Comparison of ENCODE assay signal across 8 mouse cellular contexts in the genomic region with DNA sequence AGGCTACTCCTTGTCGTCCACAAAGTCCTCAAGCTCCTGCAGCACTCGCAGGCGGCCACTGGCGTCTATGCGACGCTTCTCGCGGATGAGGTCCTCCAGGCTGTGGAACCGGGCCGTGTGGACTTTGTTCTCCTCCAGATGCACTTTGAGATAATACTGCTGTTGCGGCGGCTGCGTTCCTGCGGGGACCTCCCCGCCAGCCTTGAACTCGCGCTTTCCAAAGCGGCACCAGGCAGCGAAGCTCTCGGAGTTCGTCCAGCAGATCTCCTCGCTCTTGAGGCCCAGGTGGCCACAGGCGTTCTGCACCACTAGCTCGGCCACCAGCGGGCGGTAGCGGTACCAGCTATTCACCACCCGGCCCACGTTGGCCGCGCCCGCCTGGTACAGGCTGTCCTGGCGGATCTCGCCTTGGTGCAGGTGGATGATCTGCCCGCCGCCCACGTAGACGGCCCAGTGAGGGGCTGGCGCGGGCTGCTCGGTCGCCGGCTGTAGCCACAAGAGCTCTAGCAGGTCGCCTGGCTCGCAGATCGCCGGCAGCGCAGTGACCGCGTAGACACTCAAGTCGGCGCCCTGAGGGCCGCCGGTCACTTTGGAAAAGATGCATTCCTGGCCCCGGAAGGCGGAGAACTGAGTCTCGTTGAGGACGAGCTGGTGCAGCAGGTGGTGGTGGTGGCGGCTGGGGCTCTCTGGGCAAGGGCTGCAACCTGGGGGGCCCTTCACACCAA. TPM values are rescaled to one million over a fixed set of nuclear protein-coding genes. Genes with fewer than 3 reads are reported as not detected.
DNase-seq lines count a peak whose midpoint lies in the region; ATAC-seq and TF ChIP-seq lines count a peak whose summit lies in the region.

No protein-coding gene starts in this region.

- no peaks in the 10 kb centered on the region for H3K36me3 ChIP-seq in embryonic facial prominence, embryonic 11.5 days (replicated peaks; ENCODE audit: control insufficient read depth, insufficient read depth, low read depth, low read length)
- no peaks in the 10 kb centered on the region for H3K36me3 ChIP-seq in heart, adult 2 months (ENCODE audit: control insufficient read depth, insufficient read depth, low read length)
- H3K36me3 ChIP-seq in kidney, adult 2 months (ENCODE audit: control insufficient read depth, insufficient read depth, low read length) = no peaks in the 10 kb centered on the region
- H3K36me3 ChIP-seq in limb, embryonic 10.5 days = no peaks in the 10 kb centered on the region
- H3K36me3 ChIP-seq in midbrain, embryonic 12.5 days = no peaks in the 10 kb centered on the region
- H3K36me3 ChIP-seq in stomach, postnatal 0 days (ENCODE audit: control insufficient read depth, insufficient read depth, low read length) = no peaks in the 10 kb centered on the region

- TF ChIP-seq CTCF in bone marrow macrophage, adult 2 months (IDR thresholded peaks at IDR 0.05; ENCODE audit: low read depth, low read length) = no peak
- TF ChIP-seq CTCF in heart, adult 2 months (IDR thresholded peaks at IDR 0.05) = peak; percentile 77
- TF ChIP-seq CTCF in kidney, adult 2 months (conservative IDR thresholded peaks at IDR 0.05; ENCODE audit: insufficient read depth, insufficient read length, low read depth, low read length) = peak; percentile 56
- peak; percentile 82 for TF ChIP-seq CTCF in stomach, postnatal 0 days (IDR thresholded peaks at IDR 0.05; ENCODE audit: low read depth)

- H3K27me3 ChIP-seq in embryonic facial prominence, embryonic 11.5 days (ENCODE audit: control insufficient read depth, insufficient read depth, low read length) = peaks cover 27% of the 10 kb centered on the region
- H3K27me3 ChIP-seq in heart, adult 2 months (ENCODE audit: control insufficient read depth, insufficient read depth, low read length) = peaks cover 2% of the 10 kb centered on the region; the same call in 1 of the 2 replicates
- no peaks in the 10 kb centered on the region for H3K27me3 ChIP-seq in kidney, adult 2 months (replicated peaks; ENCODE audit: control insufficient read depth, insufficient read depth, low read length)
- H3K27me3 ChIP-seq in limb, embryonic 10.5 days (ENCODE audit: low read depth, poor library complexity, severe bottlenecking) = peaks cover 56% of the 10 kb centered on the region
- H3K27me3 ChIP-seq in midbrain, embryonic 12.5 days = peaks cover 36% of the 10 kb centered on the region
- no peaks in the 10 kb centered on the region for H3K27me3 ChIP-seq in stomach, postnatal 0 days (ENCODE audit: control insufficient read depth, insufficient read depth, low read length)

- 0% methylated on average over 58 of the region's 59 CpGs for WGBS in embryonic facial prominence, embryonic 11.5 days
- WGBS in heart, adult 2 months = 2% methylated on average over 59 of the region's 59 CpGs
- WGBS in kidney, adult 2 months = 1% methylated on average over 59 of the region's 59 CpGs
- WGBS in limb, embryonic 10.5 days = under 1% methylated on average over 59 of the region's 59 CpGs
- under 1% methylated on average over 59 of the region's 59 CpGs for WGBS in midbrain, embryonic 12.5 days
- 1% methylated on average over 56 of the region's 59 CpGs for WGBS in stomach, postnatal 0 days

- H3K4me2 ChIP-seq in embryonic facial prominence, embryonic 11.5 days (ENCODE audit: low read depth, low read length) = peak overlapping the region; percentile 81
- peak overlapping the region; percentile 81 for H3K4me2 ChIP-seq in midbrain, embryonic 12.5 days (replicated peaks)
- H3K4me2 ChIP-seq in stomach, postnatal 0 days (replicated peaks; ENCODE audit: low read depth) = peak overlapping the region; percentile 85

- no peaks in the 10 kb centered on the region for H3K79me2 ChIP-seq in heart, adult 2 months (replicated peaks; ENCODE audit: control insufficient read depth, insufficient read depth, low read length)

- H3K9me3 ChIP-seq in embryonic facial prominence, embryonic 11.5 days (replicated peaks; ENCODE audit: control insufficient read depth, low read length) = no peaks in the 10 kb centered on the region
- H3K9me3 ChIP-seq in limb, embryonic 10.5 days (replicated peaks) = no peaks in the 10 kb centered on the region
- no peaks in the 10 kb centered on the region for H3K9me3 ChIP-seq in midbrain, embryonic 12.5 days
- no peaks in the 10 kb centered on the region for H3K9me3 ChIP-seq in stomach, postnatal 0 days (ENCODE audit: control insufficient read depth, low read length)

- no peak overlapping the region for H3K27ac ChIP-seq in bone marrow macrophage, adult 2 months (ENCODE audit: insufficient read depth, low read depth, low read length)
- no peak overlapping the region for H3K27ac ChIP-seq in embryonic facial prominence, embryonic 11.5 days (replicated peaks; ENCODE audit: low read depth, low read length)
- no peak overlapping the region for H3K27ac ChIP-seq in heart, adult 2 months
- no peak overlapping the region for H3K27ac ChIP-seq in kidney, adult 2 months (ENCODE audit: insufficient read depth, low read depth, low read length)
- no peak overlapping the region for H3K27ac ChIP-seq in limb, embryonic 10.5 days
- no peak overlapping the region; the same call in 1 of the 2 replicates for H3K27ac ChIP-seq in midbrain, embryonic 12.5 days (replicated peaks)
- no peak overlapping the region for H3K27ac ChIP-seq in stomach, postnatal 0 days (replicated peaks)

- H3K4me1 ChIP-seq in bone marrow macrophage, adult 2 months (ENCODE audit: control insufficient read depth, insufficient read depth, low read length) = peaks cover 2% of the 10 kb centered on the region; the same call in 1 of the 2 replicates
- peaks cover 2% of the 10 kb centered on the region; the same call in 1 of the 2 replicates for H3K4me1 ChIP-seq in embryonic facial prominence, embryonic 11.5 days (ENCODE audit: control insufficient read depth, insufficient read depth, low read length)
- H3K4me1 ChIP-seq in heart, adult 2 months (ENCODE audit: control insufficient read depth, insufficient read depth, low read length) = no peaks in the 10 kb centered on the region
- peaks cover 3% of the 10 kb centered on the region; the same call in 1 of the 2 replicates for H3K4me1 ChIP-seq in kidney, adult 2 months (ENCODE audit: control insufficient read depth, insufficient read depth, low read length)
- H3K4me1 ChIP-seq in limb, embryonic 10.5 days = peaks cover 26% of the 10 kb centered on the region
- H3K4me1 ChIP-seq in midbrain, embryonic 12.5 days = peaks cover 26% of the 10 kb centered on the region
- H3K4me1 ChIP-seq in stomach, postnatal 0 days (replicated peaks; ENCODE audit: control insufficient read depth, insufficient read depth) = no peaks in the 10 kb centered on the region; the same call in 1 of the 2 replicates

- intact Hi-C loops in heart, adult 2 months (cut with DNase I) = loop anchor here (1.0 kb wide), 1 partner anchor 166 kb away; no protein-coding TSS in a partner anchor

- peak overlapping the region; percentile 37 for H3K9ac ChIP-seq in embryonic facial prominence, embryonic 11.5 days (replicated peaks; ENCODE audit: low read length)
- peak overlapping the region; percentile 38 for H3K9ac ChIP-seq in heart, adult 2 months (ENCODE audit: low read depth, low read length)
- peak overlapping the region; percentile 66 for H3K9ac ChIP-seq in midbrain, embryonic 12.5 days (replicated peaks)
- peak overlapping the region; percentile 63 for H3K9ac ChIP-seq in stomach, postnatal 0 days (ENCODE audit: low read length)

- TF ChIP-seq EP300 in heart, adult 2 months (IDR thresholded peaks at IDR 0.05; ENCODE audit: insufficient read depth, low read depth, low read length) = no peak
- TF ChIP-seq EP300 in stomach, postnatal 0 days (optimal IDR thresholded peaks at IDR 0.05) = no peak

- peak; percentile 69 for DNase-seq in embryonic facial prominence, embryonic 11.5 days (ENCODE audit: low spot score)
- peak; percentile 71 to 76 for DNase-seq in heart, adult 2 months
- DNase-seq in kidney, adult 2 months = peak; percentile 84
- DNase-seq in limb, embryonic 10.5 days (ENCODE audit: low spot score) = peak; percentile 80
- peak; percentile 89 for DNase-seq in stomach, postnatal 0 days (ENCODE audit: low spot score)
- DNase-seq in natural killer cell, adult 2 months (ENCODE audit: low spot score in 2 of 2) = no peak

- no peak; the same call in 1 of the 2 replicates for ATAC-seq in embryonic facial prominence, embryonic 11.5 days (replicated peaks; ENCODE audit: insufficient number of reproducible peaks, low FRiP score, low TSS enrichment, low read depth)
- peak; percentile 36 for ATAC-seq in midbrain, embryonic 12.5 days (ENCODE audit: low FRiP score, low read depth)
- ATAC-seq in stomach, postnatal 0 days (ENCODE audit: low FRiP score, low TSS enrichment) = peak; percentile 75

- no peak for TF ChIP-seq POLR2A in bone marrow macrophage, adult 2 months (IDR thresholded peaks at IDR 0.05; ENCODE audit: borderline replicate concordance, low read depth, low read length)
- TF ChIP-seq POLR2A in heart, adult 2 months (IDR thresholded peaks at IDR 0.05; ENCODE audit: insufficient read depth, low read depth, low read length) = no peak
- TF ChIP-seq POLR2A in kidney, adult 2 months (IDR thresholded peaks at IDR 0.05; ENCODE audit: low read depth, low read length) = no peak

- H3K4me3 ChIP-seq in bone marrow macrophage, adult 2 months (ENCODE audit: insufficient read depth, low read length) = peak overlapping the region; percentile 27; the same call in 1 of the 2 replicates
- H3K4me3 ChIP-seq in embryonic facial prominence, embryonic 11.5 days (ENCODE audit: low read depth, low read length) = peak overlapping the region; percentile 52
- peak overlapping the region; percentile 34 for H3K4me3 ChIP-seq in heart, adult 2 months
- peak overlapping the region; percentile 83 for H3K4me3 ChIP-seq in kidney, adult 2 months (ENCODE audit: insufficient read depth, low read depth, low read length)
- H3K4me3 ChIP-seq in limb, embryonic 10.5 days = peak overlapping the region; percentile 53
- peak overlapping the region; percentile 57 for H3K4me3 ChIP-seq in midbrain, embryonic 12.5 days
- peak overlapping the region; percentile 54 for H3K4me3 ChIP-seq in stomach, postnatal 0 days (ENCODE audit: low read depth, low read length)

RNA-seq across cellular contexts. Expression of gene Fam84a, which starts 1.8 kb away (rescaled TPM):
- 0.19 TPM in 1 of 2 replicates, not detected in the other for polyA plus RNA-seq in bone marrow macrophage, adult 2 months (2012; ENCODE audit: insufficient read depth, insufficient read length, missing spikeins)
- polyA plus RNA-seq in embryonic facial prominence, embryonic 11.5 days (2014; fragmentation: Nextera tagmentation; extraction: Ambion mirVana) = 11.8 and 16.8 TPM in 2 replicates
- 1 to 10 TPM in 1 of 2 experiments, under 1 TPM in 1; 0.59 to 1.4 TPM for total RNA-seq in heart, adult 2 months (2021)
- 0.70 and 0.82 TPM in 2 replicates for polyA plus RNA-seq in heart, adult 2 months (2012; rRNA removed)
- 5.4 and 6.3 TPM in 2 replicates for polyA plus RNA-seq in kidney, adult 2 months (2012; rRNA removed)
- 0.97 and 2.9 TPM in 2 replicates for polyA plus RNA-seq in limb, embryonic 10.5 days (2016; fragmentation: Nextera tagmentation; extraction: Ambion mirVana)
- 34.4 and 36.8 TPM in 2 replicates for polyA plus RNA-seq in midbrain, embryonic 12.5 days (2016; fragmentation: Nextera tagmentation; extraction: Ambion mirVana)
- 29.3 and 32.8 TPM in 2 replicates for polyA plus RNA-seq in stomach, postnatal 0 days (2015; fragmentation: Nextera tagmentation; extraction: Ambion mirVana)

Comparison
In these comparisons a context has a peak if more than half of its experiments do, and no peak if none do; other contexts are left out.
1. H3K4me3 ChIP-seq: peak in every context shown above with its lines; median percentile 83 in kidney, adult 2 months; 57 in midbrain, embryonic 12.5 days; 54 in stomach, postnatal 0 days; 53 in limb, embryonic 10.5 days; 52 in embryonic facial prominence, embryonic 11.5 days; 34 in heart, adult 2 months; 27 in bone marrow macrophage, adult 2 months.
2. DNase-seq: peak in embryonic facial prominence, embryonic 11.5 days (single experiment), heart, adult 2 months (2 of 2), kidney, adult 2 months (single experiment), limb, embryonic 10.5 days (single experiment) and stomach, postnatal 0 days (single experiment); none in natural killer cell, adult 2 months (0 of 2).
3. Peak in every context shown above with its lines, with median percentiles within 50 percentile points of each other: H3K4me2 ChIP-seq and H3K9ac ChIP-seq.